Mouse (Mus musculus) cortical plate, adult 2 months (tissue): ENCODE measurements at regions not wholly inside any gene's neighbourhood (a gene's known extent, or its start where the extent isn't known, plus 50 kb on each side); places are given as distances from the start of the nearest gene placed in this dataset.

ENCODE experiments used
- CTCF ChIP-seq: fragments of 200-500 bp; IDR thresholded peaks from 2 replicates; pipeline ENCODE4 v1.5.1; 2011; ENCODE audit warnings: mild to moderate bottlenecking, control low read depth, low read length; ENCODE audit not compliant: insufficient read depth; ENCODE audit errors: extremely low read depth
- POLR2A ChIP-seq: fragments of 200-500 bp; IDR thresholded peaks from 2 replicates; pipeline ENCODE4 v1.6.1; 2011; ENCODE audit warnings: mild to moderate bottlenecking, low read length, control low read depth; ENCODE audit not compliant: insufficient read depth; ENCODE audit errors: extremely low read depth

GRCm38 (mm10) chr8:12127106-12127800, 151.4 kb upstream of the A230072I06Rik start:
- no peak for TF ChIP-seq POLR2A
- TF ChIP-seq CTCF, result no peak
